Mouse (Mus musculus) spleen, postnatal 14 days (tissue): ENCODE data around the gene Gatad2b.
A peak's percentile ranks its signal among the peaks of the same experiment; 100 is the strongest.
"Not testable (repeated sequence)": the region's sequence is repeated elsewhere in the genome, so short reads cannot be mapped to it uniquely, and the experiment has no call there.

Experiments
- DNase-seq, 2 experiments: peaks; one replicate each; pipeline ENCODE4 v3.0.0; 2021 to 2022; ENCODE audit warnings: low spot score in 2 of 2

The Gatad2b gene

GRCm38 (mm10) chr3:90309589-90309988 lies 16.6 kb downstream of the Gatad2b start:
- no peak for DNase-seq

- DNase-seq: no peak
Observed at GRCm38 (mm10) chr3:90313367-90313766, 20.4 kb downstream of the Gatad2b start.

GRCm38 (mm10) chr3:90314241-90314640 lies 21.3 kb downstream of the Gatad2b start:
- DNase-seq: no peak

- DNase-seq: no peak
Observed at GRCm38 (mm10) chr3:90322289-90322688, 29.3 kb downstream of the Gatad2b start.

GRCm38 (mm10) chr3:90323119-90323518 lies 30.1 kb downstream of the Gatad2b start:
- DNase-seq: peak in 1 of 2 experiments; percentile 19

GRCm38 (mm10) chr3:90332485-90332884 lies 39.5 kb downstream of the Gatad2b start:
- no peak for DNase-seq

GRCm38 (mm10) chr3:90335517-90335916 lies 42.5 kb downstream of the Gatad2b start:
- no peak for DNase-seq

GRCm38 (mm10) chr3:90338190-90338589 lies 45.2 kb downstream of the Gatad2b start:
- no peak for DNase-seq

GRCm38 (mm10) chr3:90340177-90340576 lies 47.2 kb downstream of the Gatad2b start:
- DNase-seq: no peak

- not testable (repeated sequence) for DNase-seq
Observed at GRCm38 (mm10) chr3:90342853-90343252, 49.9 kb downstream of the Gatad2b start.

- DNase-seq: no peak
Observed at GRCm38 (mm10) chr3:90347847-90348246, 54.9 kb downstream of the Gatad2b start.

- no peak for DNase-seq
Observed at GRCm38 (mm10) chr3:90357959-90358358, 65.0 kb downstream of the Gatad2b start.

GRCm38 (mm10) chr3:90359230-90359629 lies 66.3 kb downstream of the Gatad2b start:
- no peak for DNase-seq

GRCm38 (mm10) chr3:90361476-90361875 lies 68.5 kb downstream of the Gatad2b start:
- no peak for DNase-seq

- no peak for DNase-seq
Observed at GRCm38 (mm10) chr3:90362346-90362745, 69.4 kb downstream of the Gatad2b start.

GRCm38 (mm10) chr3:90367001-90367632 lies 74.1 kb downstream of the Gatad2b start:
- no peak for DNase-seq

- no peak for DNase-seq
Observed at GRCm38 (mm10) chr3:90369041-90369440, 76.1 kb downstream of the Gatad2b start.

- no peak for DNase-seq
Observed at GRCm38 (mm10) chr3:90371857-90372256, 78.9 kb downstream of the Gatad2b start.

GRCm38 (mm10) chr3:90372817-90373216 lies 79.8 kb downstream of the Gatad2b start:
- DNase-seq: no peak

- peak in 1 of 2 experiments; percentile 79 for DNase-seq
Observed at GRCm38 (mm10) chr3:90373432-90374028, 80.6 kb downstream of the Gatad2b start.

- DNase-seq: no peak
Observed at GRCm38 (mm10) chr3:90374368-90374767, 81.4 kb downstream of the Gatad2b start.

- no peak for DNase-seq
Observed at GRCm38 (mm10) chr3:90375562-90376246, 82.7 kb downstream of the Gatad2b start.

GRCm38 (mm10) chr3:90376247-90376585 lies 83.2 kb downstream of the Gatad2b start:
- DNase-seq: no peak
